Mouse (Mus musculus): Measurements from ENCODE around the gene Prorsd1.

- TF ChIP-seq POLR2A (IDR thresholded peaks at IDR 0.05; ENCODE audit: insufficient read length, low read depth) (no peak), USF1 (IDR thresholded peaks at IDR 0.05; ENCODE audit: low read depth) (no peak)
Observed at GRCm38 (mm10) chr11:29538201-29538600, 23.4 kb upstream of the Prorsd1 start.

Measured in myocyte (in vitro differentiated cells).